Mouse (Mus musculus) forebrain, embryonic 14.5 days (tissue): ENCODE measurements around the gene Fgfr2. TPM values are rescaled to one million over a fixed set of nuclear protein-coding genes. Genes with fewer than 3 reads are reported as not detected.

ENCODE experiments used
- ATAC-seq: fragments of 200-750 bp; cut with Nextera tagmentation; 2 replicates; pipeline ENCODE4 v1.8.0; 2017; ENCODE audit warnings: mild to moderate bottlenecking, moderate library complexity
- DNase-seq: peaks from one replicate; pipeline ENCODE4 v3.0.0-alpha.2; 2015; ENCODE audit warnings: low spot score
- H3K27ac ChIP-seq: fragments of 300-500 bp; sonication (generic); 2 replicates; pipeline ENCODE4 v1.5.1; 2014; ENCODE audit warnings: low read depth, mild to moderate bottlenecking, control low read depth, low read length, moderate library complexity
- H3K27me3 ChIP-seq: fragments of 300-500 bp; sonication (generic); replicated peaks from 2 replicates; pipeline ENCODE4 v1.6.1; 2014; ENCODE audit warnings: low read length, control low read depth, mixed read lengths; ENCODE audit not compliant: control insufficient read depth, insufficient read depth
- H3K36me3 ChIP-seq: fragments of 300-500 bp; sonication (generic); 2 replicates; pipeline ENCODE4 v1.6.1; 2014; ENCODE audit warnings: low read length, control low read depth; ENCODE audit not compliant: control insufficient read depth, insufficient read depth
- H3K4me1 ChIP-seq: fragments of 300-500 bp; sonication (generic); 2 replicates; pipeline ENCODE4 v1.6.1; 2014; ENCODE audit warnings: antibody characterized with exemption, low read length, control low read depth; ENCODE audit not compliant: control insufficient read depth, insufficient read depth
- H3K4me2 ChIP-seq: fragments of 300-500 bp; sonication (generic); 2 replicates; pipeline ENCODE4 v1.6.1; 2014; ENCODE audit warnings: mild to moderate bottlenecking, control low read depth, low read length
- H3K4me3 ChIP-seq: fragments of 300-500 bp; sonication (generic); 2 replicates; pipeline ENCODE4 v1.5.1; 2014; ENCODE audit warnings: low read depth, low read length, control low read depth
- H3K9ac ChIP-seq: fragments of 300-500 bp; sonication (generic); 2 replicates; pipeline ENCODE4 v1.6.1; 2014; ENCODE audit warnings: mild to moderate bottlenecking, low read length, control low read depth, moderate library complexity
- H3K9me3 ChIP-seq: fragments of 300-500 bp; sonication (generic); replicated peaks from 2 replicates; pipeline ENCODE4 v1.6.1; 2016; ENCODE audit warnings: low read length, control low read depth, mixed read lengths; ENCODE audit not compliant: control insufficient read depth
- WGBS: fragments of 180-500 bp; shearing (Covaris S2); extraction: QIAGEN DNeasy Blood & Tissue Kit; methylation state at CpG from one replicate; pipeline ENCODE4 v1.1.7; 2014; 5-methylcytosine and 5-hydroxymethylcytosine counted together
- polyA plus RNA-seq: library from polyadenylated mRNA; unstranded; fragments of >200 nt; fragmentation: Nextera tagmentation; extraction: Ambion mirVana; gene quantifications from 2 replicates; pipeline ENCODE4 v1.2.1, GENCODE M21; 2014

Fgfr2 gene
- polyA plus RNA-seq, 1 experiment from 2014 or later, result 35.9 TPM

DNA sequence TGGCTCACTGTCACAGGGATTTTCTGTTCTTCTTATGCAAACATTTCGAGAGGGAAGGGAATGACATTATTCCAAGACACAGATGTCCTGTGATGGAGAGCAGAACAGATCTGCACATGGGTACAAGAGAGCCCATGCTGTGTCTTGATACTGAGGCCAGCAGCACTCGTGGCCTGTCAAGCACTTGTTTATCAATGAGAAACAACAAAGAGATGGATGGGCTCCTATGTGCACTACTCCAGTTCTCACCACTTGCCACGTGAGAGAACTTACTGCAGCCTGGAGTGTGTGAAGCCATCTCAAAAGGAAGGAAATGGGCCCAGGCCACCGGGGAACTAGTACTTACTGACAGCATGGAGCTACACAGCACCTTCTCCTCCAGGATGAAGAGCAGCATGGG, 336.6 kb downstream of the Fgfr2 start:
- Histone ChIP-seq H3K4me2 (no peak overlapping the region), H3K27me3 (no peaks in the 10 kb centered on the region), H3K4me1 (peaks cover 18% of the 10 kb centered on the region), H3K36me3 (no peaks in the 10 kb centered on the region), H3K4me3 (no peak overlapping the region), H3K27ac (no peak overlapping the region), H3K9ac (no peak overlapping the region), H3K9me3 (no peaks in the 10 kb centered on the region)
- no peak for DNase-seq
- peak; percentile 20; the same call in 1 of the 2 replicates for ATAC-seq
- WGBS, result 44% methylated on average over 4 of the region's 4 CpGs

GRCm38 (mm10) chr7:132786011-132786410, 337.1 kb downstream of the Fgfr2 start:
- Histone ChIP-seq H3K9me3 (no peaks in the 10 kb centered on the region), H3K36me3 (no peaks in the 10 kb centered on the region), H3K4me3 (no peak overlapping the region), H3K27me3 (no peaks in the 10 kb centered on the region), H3K4me1 (peaks cover 23% of the 10 kb centered on the region), H3K9ac (no peak overlapping the region), H3K4me2 (no peak overlapping the region), H3K27ac (no peak overlapping the region)
- DNase-seq, result no peak
- ATAC-seq, result no peak
- WGBS, result 74% methylated on average over 7 of the region's 7 CpGs

DNA sequence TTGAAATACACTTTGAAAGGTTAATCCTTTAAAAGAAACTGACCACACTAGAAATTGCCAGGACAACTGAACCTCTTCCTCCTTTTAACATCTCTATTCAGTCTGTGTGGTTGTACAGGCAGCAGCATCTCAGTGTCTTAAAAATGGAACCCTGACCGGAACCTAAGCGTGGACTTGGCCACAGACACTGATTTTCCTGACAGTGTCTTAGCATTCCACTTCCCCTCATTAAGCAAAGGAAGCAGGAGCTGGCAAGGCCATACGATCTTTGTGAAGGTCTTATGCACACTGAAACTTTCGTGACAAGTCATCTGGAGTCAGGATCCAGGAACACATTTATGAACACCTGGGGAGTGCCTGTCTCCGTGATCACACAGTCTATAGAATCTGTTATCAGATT, 339.0 kb downstream of the Fgfr2 start:
- H3K9me3 ChIP-seq, result no peaks in the 10 kb centered on the region
- no peak for ATAC-seq
- 83% methylated on average over 5 of the region's 5 CpGs for WGBS

GRCm38 (mm10) chr7:132781850-132782249, 341.3 kb downstream of the Fgfr2 start:
- H3K27ac ChIP-seq, result peak overlapping the region; percentile 77
- ATAC-seq (no peak), DNase-seq (no peak)
- WGBS, result 53% methylated on average over 6 of the region's 6 CpGs
- H3K9me3 ChIP-seq, result no peaks in the 10 kb centered on the region
- no peaks in the 10 kb centered on the region for H3K27me3 ChIP-seq
- no peak overlapping the region for H3K4me3 ChIP-seq
- peaks cover 20% of the 10 kb centered on the region for H3K36me3 ChIP-seq
- no peak overlapping the region for H3K9ac ChIP-seq
- peaks cover 31% of the 10 kb centered on the region for H3K4me1 ChIP-seq
- no peak overlapping the region for H3K4me2 ChIP-seq

More for the DNA sequence above, 339.0 kb downstream of the Fgfr2 start:
- Histone ChIP-seq H3K27me3 (no peaks in the 10 kb centered on the region), H3K4me1 (peaks cover 34% of the 10 kb centered on the region), H3K9ac (no peak overlapping the region), H3K4me3 (no peak overlapping the region), H3K36me3 (no peaks in the 10 kb centered on the region), H3K27ac (no peak overlapping the region), H3K4me2 (no peak overlapping the region)
- DNase-seq, result no peak

DNA sequence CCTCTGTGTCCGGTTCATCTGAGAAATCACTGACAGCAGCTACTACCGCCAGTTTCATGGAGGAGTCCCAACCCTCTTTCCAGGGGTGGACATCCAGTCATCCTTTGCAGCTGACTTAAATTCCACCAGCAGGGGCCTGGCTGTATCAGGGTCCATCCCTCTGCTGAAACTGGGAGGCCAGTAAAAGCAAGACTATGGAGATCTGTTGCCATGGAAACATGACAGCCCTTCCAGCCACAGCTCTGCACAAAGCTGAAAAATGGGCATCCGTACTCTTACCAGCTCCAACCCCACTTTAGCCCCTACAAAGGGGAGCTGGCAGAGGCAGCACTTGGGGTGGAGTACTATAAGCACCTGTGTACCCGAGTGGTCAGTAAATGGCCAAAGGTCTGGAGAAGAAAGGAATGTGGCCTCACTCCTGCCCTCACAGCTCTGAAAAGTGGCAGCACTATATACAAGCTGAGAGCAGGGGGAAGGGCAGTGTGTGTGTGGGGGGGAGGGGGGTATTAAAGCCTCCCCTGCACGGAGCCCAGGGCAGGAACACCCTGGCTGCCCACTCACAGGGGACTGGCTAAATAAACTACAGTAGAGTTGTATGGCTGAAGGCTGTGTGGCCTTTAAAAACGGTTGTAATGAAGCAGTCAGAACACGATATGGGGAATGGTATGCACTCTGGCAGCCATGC, 341.9 kb downstream of the Fgfr2 start:
- Histone ChIP-seq H3K9ac (peak overlapping the region; percentile 18; the same call in 1 of the 2 replicates), H3K27ac (peak overlapping the region; percentile 77), H3K4me3 (no peak overlapping the region), H3K9me3 (no peaks in the 10 kb centered on the region), H3K4me2 (no peak overlapping the region), H3K4me1 (peaks cover 26% of the 10 kb centered on the region), H3K36me3 (peaks cover 26% of the 10 kb centered on the region), H3K27me3 (no peaks in the 10 kb centered on the region)
- DNase-seq (peak; percentile 75), ATAC-seq (peak; percentile 76)
- 18% methylated on average over 7 of the region's 7 CpGs for WGBS

- H3K36me3 ChIP-seq, result peaks cover 33% of the 10 kb centered on the region
- no peak overlapping the region for H3K9ac ChIP-seq
- H3K27ac ChIP-seq, result peak overlapping the region; percentile 30; the same call in 1 of the 2 replicates
- peak; percentile 59 for DNase-seq
- no peak overlapping the region for H3K4me2 ChIP-seq
- H3K4me3 ChIP-seq, result no peak overlapping the region
- WGBS, result 21% methylated on average over 4 of the region's 4 CpGs
- peak; percentile 59 for ATAC-seq
- H3K4me1 ChIP-seq, result peaks cover 21% of the 10 kb centered on the region
- no peaks in the 10 kb centered on the region for H3K9me3 ChIP-seq
- no peaks in the 10 kb centered on the region for H3K27me3 ChIP-seq
Observed at GRCm38 (mm10) chr7:132780611-132781010, 342.5 kb downstream of the Fgfr2 start.

DNA sequence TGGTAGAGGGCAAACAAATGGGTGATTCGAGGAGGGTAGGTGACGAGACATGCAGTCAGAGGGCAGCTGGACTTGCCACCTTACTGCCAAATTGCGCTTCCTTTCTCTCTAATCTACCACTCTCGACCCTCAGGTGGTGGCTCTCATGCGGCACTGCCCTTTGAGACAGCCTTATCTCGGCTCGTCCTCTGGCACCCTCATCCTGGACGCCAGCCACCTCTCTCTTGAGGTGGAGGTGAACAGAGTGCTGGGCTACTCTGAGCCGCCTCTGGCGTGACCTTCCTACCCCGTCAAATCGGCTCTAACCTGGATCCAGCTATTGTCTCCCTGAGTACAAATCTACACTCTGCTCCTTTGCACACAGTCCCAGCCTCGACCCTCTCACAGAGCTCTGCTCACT, 344.5 kb downstream of the Fgfr2 start:
- ATAC-seq (no peak), DNase-seq (no peak)
- no peak overlapping the region for H3K27ac ChIP-seq
- H3K4me3 ChIP-seq, result no peak overlapping the region
- H3K4me2 ChIP-seq, result no peak overlapping the region
- 90% methylated on average over 13 of the region's 13 CpGs for WGBS
- H3K4me1 ChIP-seq, result peaks cover 21% of the 10 kb centered on the region
- H3K9me3 ChIP-seq, result no peaks in the 10 kb centered on the region
- H3K27me3 ChIP-seq, result no peaks in the 10 kb centered on the region
- H3K36me3 ChIP-seq, result peaks cover 42% of the 10 kb centered on the region
- no peak overlapping the region for H3K9ac ChIP-seq

DNA sequence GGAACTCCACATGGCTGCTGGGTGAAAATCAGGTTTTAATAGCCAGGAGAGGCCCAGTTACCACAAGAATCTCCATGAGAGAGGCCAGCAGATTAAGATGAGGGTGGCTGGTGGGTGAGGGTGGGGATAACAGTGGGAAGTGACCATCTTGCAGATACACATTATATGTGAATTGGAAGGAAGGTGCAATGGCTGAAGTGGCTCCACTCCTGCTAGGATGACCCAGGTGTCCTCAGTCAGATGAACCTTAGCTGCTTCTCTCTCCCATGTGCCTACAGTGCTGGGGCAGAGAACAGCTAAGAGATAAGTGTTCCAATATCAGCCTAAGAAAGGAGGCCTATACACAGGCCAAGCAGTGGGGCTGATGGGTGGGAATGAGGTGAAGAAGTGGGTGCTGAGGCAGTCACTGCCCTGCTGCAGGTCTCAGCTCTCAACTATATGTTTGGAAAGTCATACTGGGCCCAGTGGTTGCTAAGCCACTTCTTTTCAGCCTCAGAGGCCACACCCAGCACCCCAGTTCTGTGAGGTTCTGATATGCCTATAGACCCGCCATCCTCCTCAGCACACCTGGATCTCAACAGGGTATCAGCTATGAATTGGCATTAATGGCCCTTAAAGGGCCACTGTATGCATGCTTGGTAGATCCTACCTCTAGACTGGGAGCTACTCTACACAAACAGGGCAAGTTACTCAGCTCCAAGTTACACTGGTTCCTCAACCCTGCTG, 345.3 kb downstream of the Fgfr2 start:
- H3K27me3 ChIP-seq, result no peaks in the 10 kb centered on the region
- DNase-seq, result no peak
- H3K4me3 ChIP-seq, result no peak overlapping the region
- no peak overlapping the region for H3K4me2 ChIP-seq
- no peak for ATAC-seq
- no peak overlapping the region for H3K9ac ChIP-seq
- WGBS, result 86% methylated on average over 1 of the region's 1 CpGs
- H3K36me3 ChIP-seq, result peaks cover 44% of the 10 kb centered on the region
- H3K27ac ChIP-seq, result no peak overlapping the region
- peaks cover 21% of the 10 kb centered on the region for H3K4me1 ChIP-seq
- no peaks in the 10 kb centered on the region for H3K9me3 ChIP-seq

DNA sequence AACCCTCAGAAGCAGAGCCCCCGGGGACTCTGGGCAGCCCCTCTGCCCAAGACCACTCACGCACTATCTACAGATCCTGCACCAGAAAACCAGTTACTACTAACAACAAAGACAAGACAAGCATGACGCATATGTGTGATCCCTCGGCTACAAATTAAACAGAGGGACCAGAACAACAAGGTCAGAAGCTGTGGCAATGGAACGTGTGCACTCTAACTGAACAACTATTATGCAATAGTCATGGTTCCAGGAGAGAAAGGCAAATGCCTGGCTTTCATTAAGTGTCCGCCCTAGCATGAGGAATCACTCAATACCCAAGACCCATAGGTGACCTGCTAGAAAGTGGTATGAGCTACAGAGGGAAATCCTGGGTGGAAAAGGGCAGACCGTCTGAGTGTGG, 346.0 kb downstream of the Fgfr2 start:
- H3K27ac ChIP-seq, result 0 out of 2 replicates have a peak overlapping the region, but pooled peaks have one; percentile 5
- peaks cover 48% of the 10 kb centered on the region for H3K36me3 ChIP-seq
- DNase-seq (no peak), ATAC-seq (no peak)
- no peaks in the 10 kb centered on the region for H3K9me3 ChIP-seq
- peaks cover 21% of the 10 kb centered on the region for H3K4me1 ChIP-seq
- no peak overlapping the region for H3K4me3 ChIP-seq
- WGBS, result 90% methylated on average over 7 of the region's 7 CpGs
- H3K27me3 ChIP-seq, result no peaks in the 10 kb centered on the region
- H3K4me2 ChIP-seq, result no peak overlapping the region
- no peak overlapping the region for H3K9ac ChIP-seq
